Mouse (Mus musculus) left cerebral cortex, postnatal 36 days (tissue): Measurements from ENCODE around the gene Raly. TPM values are rescaled to one million over a fixed set of nuclear protein-coding genes. Genes with fewer than 3 reads are reported as not detected.

Experiments used
- DNase-seq, 2 experiments: peaks; one replicate each; pipeline ENCODE4 v3.0.0; 2021 to 2022; ENCODE audit warnings: low spot score in 2 of 2, mixed read lengths in 1 of 2
- intact Hi-C: fragments of 180-260 bp; cut with DNase I; formaldehyde crosslinking; loops from one replicate; pipeline ENCODE4 v1.15.1; 2025
- total RNA-seq, 2 experiments: library from RNA; stranded (reverse); gene quantifications; 2 replicates each; pipeline ENCODE4 v1.2.3; 2021

The Raly gene
- total RNA-seq, result 100 to 1,000 TPM in 1 of 2 experiments, 10 to 100 TPM in 1; 99.7 to 112 TPM

DNA sequence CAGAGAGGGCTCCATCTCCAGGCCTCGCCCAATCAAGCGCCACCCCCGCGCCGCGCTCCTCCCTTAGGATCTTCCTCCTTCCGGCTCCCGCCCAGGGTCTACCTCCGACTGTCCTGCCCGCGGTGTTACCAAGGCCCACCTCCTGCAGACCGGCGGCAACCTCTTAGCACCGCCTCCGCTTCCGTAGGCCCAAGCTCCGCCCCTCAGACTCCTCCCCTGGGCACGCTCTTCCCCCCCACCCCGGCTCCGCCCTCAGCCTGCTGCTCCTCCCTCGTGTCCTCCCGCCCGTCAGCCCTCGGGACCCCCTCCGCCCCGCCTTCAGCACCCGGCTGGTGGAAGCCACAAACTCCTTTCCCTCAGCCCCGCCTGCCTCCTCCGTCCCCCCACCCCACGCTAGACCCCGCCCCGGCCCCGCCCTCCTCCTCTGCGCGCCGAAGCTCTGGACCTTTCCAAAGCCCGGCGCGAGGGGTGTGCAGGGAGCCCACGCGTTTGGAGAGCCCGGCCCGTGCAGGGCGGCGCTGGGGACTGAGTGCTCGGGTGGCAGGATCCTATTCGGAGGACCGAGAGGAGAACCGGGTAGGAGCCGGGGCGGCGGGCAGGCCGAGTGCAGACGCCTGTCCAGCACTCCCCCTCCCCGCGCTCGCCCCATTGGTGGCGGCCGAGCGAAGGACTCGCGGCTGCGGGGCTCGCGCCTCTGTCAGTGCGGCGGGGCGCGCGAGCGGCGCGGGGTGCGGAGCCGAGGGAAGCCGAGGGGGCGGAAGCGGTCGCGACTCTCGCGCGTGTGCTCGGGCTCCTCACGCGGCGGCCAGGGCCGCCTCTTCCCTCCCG lies at the start of gene Raly, which contains the start of gene a:
TSS of gene Raly (plus strand) at position 441 of the 828 bp plus-strand sequence.
TSS of gene a (plus strand) at position 747 of the 828 bp plus-strand sequence.
- peak; percentile 94 for DNase-seq
- intact Hi-C loops, result loop anchor here (5.0 kb wide), 1 partner anchor 61 kb away; no protein-coding TSS in a partner anchor

DNA sequence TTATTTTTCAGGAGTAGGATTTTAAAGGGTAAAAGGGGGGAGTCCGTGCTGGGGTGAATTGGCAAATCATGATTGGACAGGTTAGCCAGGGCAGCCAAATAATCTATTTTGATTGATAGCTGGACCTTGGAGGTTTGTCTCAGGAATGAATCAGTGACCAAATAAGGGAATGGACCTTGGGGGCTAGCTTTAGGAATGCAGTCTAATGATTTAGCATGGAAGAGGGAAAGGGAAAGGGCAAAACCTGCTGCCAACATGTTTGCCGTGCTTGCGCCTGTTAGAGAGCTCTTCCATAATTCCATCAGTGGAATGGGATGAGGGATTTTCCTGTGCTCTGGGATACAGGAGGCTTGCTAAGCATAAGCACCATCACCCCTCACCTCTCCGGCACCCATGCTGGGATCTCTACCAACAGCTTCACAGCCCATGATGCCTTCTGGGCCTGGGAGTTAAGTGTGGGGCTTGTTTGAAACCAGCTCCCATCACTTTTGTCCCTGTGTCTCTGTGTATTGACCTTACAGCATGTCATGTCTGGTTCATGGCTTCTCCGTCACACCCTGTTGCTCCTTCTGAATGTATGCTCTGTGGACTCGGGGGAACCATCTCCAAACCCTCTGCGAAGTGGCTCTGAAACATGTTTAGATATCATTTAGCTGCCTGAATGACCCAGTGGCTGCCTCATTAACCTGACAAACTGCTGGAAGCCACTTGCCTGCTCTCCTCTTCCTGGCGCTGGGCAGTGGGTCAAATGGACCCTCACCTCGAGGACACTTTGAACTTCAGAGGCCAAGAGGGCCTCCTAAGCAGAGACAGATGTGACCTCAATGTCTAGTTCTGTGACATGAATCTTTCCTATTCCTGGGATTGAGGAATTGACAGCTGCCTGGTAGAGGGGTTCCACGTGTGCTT lies 47.7 kb upstream of the Raly start:
- intact Hi-C loops, result no loop called here
- DNase-seq, result no peak

DNA sequence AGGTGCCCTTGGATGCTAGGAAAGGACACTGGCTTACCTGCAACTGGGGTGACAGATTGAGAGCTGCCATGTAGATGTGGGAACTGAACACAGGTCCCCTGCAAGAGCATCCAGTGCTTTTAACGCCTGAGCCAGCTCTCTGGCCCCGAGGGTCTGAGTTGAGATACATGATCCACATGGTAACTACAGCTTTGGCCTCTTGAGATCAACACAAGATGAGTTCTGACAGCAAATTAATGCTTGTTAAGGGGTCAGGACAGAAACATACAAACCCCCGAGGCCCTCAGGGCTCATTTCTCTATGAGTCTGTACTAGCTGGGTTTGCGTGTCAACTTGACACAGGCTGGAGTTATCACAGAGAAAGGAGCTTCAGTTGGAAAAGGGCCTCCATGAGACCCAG lies 47.0 kb upstream of the Raly start:
- no peak for DNase-seq
- intact Hi-C loops, result no loop called here

DNA sequence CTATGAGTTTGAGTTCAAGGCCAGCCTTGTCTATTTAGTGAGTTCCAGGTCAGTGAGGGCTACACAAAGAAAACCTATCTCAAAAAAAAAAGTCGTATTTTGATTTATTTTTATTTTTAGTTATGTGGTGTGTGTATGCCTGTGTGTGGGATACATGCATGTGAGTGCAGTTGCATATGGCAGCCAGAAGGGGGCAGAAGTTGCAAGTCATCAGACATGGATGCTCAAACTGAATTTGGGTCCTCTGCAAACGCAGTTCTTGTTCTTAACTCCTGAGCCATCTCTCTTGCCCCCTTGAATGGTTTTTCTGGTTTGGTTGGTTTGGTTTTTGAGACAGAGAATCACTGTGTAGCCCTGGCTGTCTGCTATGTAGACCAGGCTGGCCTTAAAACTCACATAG lies 42.5 kb upstream of the Raly start:
- no peak for DNase-seq
- intact Hi-C loops, result no loop called here

DNA sequence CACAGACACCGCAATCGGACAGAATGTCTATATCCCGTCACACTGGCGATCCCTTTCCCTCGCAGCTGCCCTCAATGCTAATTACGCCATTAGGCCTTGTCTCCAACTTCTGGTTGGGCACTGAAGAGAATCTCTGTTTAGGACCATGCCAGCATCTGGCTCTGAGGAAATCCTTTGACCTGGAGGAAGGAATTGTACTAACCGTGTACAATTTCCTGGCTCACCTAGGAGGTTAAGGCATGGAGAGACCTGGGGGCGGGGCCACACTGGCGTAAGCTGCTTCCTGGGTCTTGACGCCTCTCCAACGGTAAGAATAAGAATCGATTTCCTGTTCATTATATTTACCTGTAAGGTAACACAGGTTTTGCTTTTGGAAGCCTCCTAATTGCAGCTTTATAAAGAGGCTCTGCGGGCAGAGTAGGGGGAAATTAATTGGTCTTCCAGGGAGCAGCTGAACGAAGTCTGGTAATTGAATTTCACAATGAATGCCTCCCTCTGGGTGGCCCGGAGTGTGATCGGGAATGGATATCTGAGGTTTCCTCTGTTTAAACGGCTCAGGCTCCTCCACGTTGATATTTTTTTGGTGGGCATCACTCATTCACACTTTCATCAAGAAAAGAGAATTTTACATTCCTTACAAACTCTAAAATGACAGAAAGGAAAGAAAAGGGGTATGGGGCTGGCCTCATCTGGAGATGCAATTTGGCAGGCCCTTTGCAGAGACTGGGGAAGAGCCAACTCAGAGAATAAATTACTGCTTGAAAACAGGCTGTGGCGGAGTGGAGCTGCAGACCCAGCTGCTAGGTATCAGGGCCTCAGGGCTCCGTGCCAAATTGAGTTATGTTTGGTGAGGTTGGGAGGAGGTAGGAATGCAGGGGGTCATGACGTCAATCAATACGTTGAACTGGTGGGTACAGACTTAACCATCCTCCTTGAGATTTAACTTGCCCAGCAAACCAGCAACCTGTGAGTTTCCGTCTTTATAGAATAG lies 41.6 kb upstream of the Raly start:
- no peak for DNase-seq
- intact Hi-C loops, result no loop called here

DNA sequence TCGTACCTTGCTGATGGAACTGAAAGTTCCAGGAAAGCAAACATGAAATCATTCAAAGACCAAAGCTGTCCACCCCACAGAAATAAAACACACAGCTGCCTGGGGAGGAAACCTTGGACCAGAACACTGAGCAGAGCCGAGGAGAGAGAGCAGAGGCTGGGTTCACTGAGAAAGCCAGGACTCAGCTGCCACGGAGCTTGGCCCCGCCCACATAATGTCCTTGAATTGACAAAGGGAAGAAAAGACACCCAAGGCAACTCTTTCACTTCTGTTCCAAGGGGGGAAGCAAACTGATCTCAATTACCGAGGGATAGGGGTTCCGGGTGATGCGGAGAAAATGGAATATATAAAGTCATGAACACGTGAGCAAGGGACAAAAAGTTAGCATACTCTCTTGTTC lies 39.0 kb upstream of the Raly start:
- intact Hi-C loops, result no loop called here
- no peak for DNase-seq

DNA sequence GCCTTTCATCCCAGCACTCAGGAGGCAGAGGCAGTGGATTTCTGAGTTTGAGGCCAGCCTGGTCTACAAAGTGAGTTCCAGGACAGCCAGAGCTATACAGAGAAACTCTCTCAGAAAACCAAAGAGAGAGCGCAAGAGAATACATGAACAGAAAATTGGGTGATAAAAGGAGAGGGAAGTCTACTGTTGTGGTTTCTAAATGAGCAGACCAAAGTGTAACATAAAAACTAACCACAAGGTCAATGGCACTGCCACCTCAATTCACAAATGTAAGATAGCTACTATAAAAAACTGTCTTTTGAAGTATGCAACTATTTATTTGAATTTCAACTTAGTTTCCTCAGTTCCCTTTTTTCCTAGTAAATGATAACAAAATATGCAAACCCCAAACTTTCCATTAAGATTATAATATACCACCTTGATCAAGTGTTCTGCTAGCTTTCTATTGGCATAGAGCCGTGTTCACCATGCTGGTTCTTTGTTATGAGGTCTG lies 36.8 kb upstream of the Raly start:
- no peak for DNase-seq
- intact Hi-C loops, result no loop called here

DNA sequence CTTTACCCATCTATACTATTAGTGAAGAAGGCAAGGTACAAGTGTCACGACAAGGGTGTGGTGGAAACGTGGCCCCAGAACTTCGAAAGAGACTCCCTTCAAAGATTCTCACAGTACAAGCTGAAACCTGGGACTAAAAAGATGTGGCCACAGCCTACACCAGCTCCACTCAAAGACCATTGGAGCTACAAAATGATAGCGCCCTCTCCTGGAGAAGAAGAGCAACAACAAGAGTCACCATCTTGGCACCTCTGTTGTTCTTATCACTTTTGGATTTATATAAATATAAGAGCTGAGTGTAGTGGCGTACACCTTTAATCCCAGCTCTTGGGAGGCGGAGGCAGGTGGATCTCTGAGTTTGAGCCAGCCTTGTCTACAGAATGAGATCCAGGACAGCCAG lies 35.1 kb upstream of the Raly start:
- DNase-seq, result no peak
- intact Hi-C loops, result loop anchor here (5.0 kb wide), 1 partner anchor 43 kb away; no protein-coding TSS in a partner anchor

DNA sequence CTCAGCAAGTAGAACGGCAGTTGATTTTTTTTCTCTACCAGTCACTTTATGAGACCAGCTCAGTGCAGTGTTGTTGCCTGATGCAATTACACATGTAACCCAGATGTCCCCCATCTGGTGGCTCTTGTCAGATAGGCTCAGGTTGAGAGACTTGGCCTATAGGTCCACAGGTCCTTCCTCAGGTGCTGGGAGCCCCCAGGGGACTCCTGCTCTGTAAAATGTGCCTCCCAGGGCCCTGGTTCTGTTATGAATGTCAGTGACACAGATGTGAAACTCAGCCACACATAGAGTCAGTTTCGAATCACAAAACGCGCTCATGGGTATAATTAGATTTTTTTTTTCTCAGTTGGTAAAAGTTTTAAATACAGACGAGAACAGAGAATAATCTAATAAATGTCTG lies 33.2 kb upstream of the Raly start:
- no peak for DNase-seq
- intact Hi-C loops, result loop anchor here (5.0 kb wide), 1 partner anchor 45 kb away; no protein-coding TSS in a partner anchor

DNA sequence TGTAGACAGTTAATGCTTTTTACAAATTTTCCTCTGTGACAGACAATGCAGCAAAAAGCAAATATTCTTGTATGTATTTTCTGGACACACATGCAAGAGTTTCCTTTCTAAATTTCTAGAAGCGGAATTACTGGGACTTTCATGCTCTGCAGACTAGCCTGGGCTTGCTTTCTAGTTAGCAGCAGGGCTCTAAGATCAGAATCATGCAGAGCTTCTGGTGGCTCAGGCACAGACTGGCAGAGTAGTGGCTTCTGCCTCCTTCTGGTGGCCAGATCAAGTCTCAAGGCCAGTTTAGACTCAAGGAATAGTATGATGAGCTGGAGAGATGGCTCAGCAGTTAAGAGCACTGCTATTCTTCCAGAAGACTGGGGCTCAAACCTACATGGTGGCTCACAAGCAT lies 32.4 kb upstream of the Raly start:
- DNase-seq, result no peak
- intact Hi-C loops, result loop anchor here (5.0 kb wide), 1 partner anchor 46 kb away; no protein-coding TSS in a partner anchor

DNA sequence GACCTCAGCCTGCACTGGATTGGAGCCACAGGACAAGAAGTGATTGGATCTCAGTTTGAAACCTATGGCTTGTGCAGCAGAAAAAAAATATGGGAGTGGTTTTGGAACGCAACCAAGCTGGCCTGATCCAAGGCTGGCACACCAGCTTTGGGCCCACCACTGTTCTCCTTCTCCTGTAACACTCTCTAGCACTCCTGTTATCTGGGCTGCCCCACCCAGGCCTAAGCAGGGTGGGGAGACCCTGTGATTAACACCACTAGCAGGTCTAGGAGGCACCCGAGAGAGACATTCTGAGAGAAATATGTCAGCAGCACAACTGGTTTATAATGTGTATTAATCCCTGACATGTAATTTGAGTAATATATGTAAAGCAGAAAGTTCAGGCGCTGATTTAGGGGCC lies 27.7 kb upstream of the Raly start:
- intact Hi-C loops, result no loop called here
- no peak for DNase-seq

DNA sequence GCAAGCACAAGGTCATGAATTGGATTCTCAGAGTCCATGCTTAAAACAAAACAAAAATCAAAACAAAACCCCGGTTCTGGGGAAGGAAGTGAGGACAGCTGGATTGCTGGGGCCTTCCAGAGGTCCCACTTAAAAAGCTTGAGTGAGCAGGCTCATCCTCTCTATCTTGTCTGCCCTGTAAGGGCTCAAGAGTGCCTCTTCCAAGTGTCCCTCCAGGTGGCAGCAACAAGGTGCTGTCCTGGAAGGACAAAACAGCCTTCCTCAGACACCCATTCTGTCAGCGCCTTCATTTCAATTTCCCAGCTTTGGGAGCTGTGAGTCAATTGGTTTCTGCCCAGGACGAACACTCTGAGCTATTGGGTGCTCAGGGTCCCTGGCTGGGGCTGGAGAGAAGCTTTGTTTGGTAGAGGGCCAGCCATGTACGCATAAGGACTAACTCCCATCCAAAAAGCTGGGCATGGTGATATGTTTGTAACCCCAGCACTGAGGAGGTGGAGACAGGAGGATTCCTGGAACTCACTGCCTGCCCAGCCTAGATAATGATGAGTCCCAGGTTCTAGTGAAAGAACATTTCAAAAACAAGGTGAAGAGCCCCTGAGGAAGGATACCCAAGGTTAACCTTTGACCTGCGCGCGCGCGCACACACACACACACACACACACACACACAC lies 25.9 kb upstream of the Raly start:
- DNase-seq, result no peak
- intact Hi-C loops, result no loop called here

DNA sequence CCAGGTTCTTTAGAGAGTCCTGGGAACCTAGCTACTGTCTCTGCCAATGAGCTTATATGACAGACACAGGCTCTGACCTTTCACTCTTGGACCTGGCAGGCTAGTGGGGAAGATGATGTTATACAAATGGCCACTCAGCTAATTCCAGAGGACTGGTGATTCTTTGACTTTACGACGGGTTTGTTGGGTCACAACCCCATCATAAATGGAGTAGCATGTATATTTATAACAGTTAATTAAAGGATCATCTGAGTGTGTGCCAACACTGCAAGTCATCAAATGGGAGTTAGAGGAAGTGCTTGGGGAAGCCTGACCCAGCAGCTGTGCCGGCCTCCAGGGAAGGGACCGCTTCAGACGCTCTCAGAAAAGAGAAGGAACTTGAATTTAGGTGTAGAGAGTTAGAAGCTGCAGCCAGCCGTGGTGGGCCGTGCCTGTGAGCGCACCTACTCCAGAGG lies 25.3 kb upstream of the Raly start:
- intact Hi-C loops, result no loop called here
- no peak for DNase-seq

DNA sequence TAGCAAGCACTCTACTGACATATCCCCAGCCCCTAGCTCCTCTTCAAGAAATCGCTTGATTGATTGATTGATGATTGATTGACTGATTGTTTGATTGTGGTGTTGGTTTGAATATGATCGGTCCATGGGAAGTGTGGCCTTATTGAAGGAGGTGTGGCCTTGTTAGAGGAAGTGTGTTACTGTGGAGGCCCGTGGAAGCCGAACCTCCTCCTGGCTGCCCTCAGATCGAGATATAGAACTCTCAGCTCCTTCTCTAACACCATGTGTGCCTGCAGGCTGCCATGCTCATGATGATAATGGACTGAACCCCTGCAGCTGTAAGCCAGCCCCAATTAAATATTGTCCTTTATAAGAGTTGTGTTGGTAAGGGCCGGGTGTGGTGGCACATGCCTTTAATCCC lies 23.8 kb upstream of the Raly start:
- no peak for DNase-seq
- intact Hi-C loops, result no loop called here

DNA sequence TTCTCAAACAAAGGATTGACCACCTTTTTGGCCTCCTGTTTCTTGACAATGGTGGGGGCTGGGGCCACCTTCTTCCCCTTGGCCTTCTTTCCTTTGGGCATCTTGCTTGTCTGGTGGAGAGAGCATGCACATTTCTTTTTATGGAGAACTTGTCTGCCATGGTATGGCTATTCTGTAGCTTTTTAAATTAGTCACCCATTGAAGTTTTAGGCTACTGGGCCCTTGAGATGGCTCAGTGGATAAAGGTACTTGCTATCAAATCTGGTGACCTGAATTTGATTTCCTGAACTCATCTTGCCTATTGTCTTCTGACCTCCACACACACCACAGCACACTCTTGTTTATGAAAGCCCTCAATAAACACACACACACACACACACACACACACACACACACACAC lies 21.0 kb upstream of the Raly start, which contains the start of gene Gm14214:
TSS of gene Gm14214 (minus strand) at position 101 of the 400 bp plus-strand sequence.
- intact Hi-C loops, result no loop called here
- no peak for DNase-seq

DNA sequence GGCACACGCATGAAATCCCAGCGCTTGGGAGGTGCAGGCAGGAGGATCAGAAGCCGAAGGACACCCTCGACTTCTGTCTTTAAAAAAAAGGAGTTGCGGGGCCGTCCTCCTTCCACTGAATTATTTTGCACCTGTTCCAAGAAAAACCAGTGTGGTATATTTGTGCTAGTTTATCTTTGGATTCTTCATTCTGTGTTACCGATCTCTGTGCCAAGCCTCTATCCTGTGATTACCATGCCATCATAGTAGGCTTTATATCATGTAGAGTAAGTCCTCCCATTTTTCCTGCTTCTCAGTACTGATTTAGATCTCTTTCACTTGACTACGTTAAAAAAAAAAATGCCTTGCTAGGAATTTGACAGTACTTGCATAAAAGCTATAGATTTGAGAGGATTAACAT lies 19.3 kb upstream of the Raly start:
- intact Hi-C loops, result no loop called here
- DNase-seq, result no peak

DNA sequence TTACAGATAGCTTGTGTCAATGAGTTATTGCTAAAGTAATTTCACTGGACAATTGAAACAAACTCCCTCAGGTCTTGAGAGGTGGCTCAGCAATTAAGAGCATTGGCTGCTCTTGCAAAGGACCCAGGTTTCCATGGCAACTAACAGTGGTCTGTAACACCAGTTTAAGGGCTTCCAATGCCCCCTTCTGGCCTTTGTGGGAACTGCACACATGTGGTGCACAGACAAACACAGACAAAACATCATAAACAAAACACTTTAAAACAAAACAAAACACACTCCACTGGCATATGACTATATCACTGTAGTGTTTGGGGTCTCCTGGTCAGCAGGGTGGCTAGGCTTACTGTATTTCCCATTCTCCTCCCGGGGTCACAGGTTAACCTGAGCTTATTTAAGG lies 16.9 kb upstream of the Raly start:
- no peak for DNase-seq
- intact Hi-C loops, result no loop called here

DNA sequence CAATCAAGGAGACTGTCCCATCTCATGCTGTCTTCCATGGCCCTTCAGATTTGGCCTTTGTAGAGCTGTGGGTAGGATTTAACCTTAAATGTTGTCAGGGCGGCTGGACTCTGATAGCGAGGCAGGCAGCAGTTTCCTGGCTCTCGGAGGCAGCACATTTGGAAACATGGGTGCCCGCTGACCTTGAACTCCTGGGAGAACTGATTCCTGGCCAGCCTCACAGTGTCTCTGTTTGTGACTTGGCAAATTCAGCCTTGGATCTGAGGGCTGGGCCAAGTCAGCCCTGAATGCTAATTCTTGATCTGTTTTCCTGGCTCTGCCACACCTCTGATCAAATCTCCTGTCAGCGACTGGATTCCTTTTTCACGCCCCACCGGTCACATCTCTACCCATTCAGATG lies 14.4 kb upstream of the Raly start:
- intact Hi-C loops, result no loop called here
- DNase-seq, result no peak
